Mouse (Mus musculus) liver, adult 2 months (tissue): ENCODE measurements around the gene Greb1.

Experiments used
- CTCF ChIP-seq: fragments of 200-500 bp; IDR thresholded peaks from 2 replicates; pipeline ENCODE4 v1.5.1; 2011; ENCODE audit warnings: low read depth, low read length, control low read depth
- POLR2A ChIP-seq: fragments of 200-500 bp; IDR thresholded peaks from 2 replicates; pipeline ENCODE4 v1.6.1; 2011; ENCODE audit warnings: low read length, control low read depth; ENCODE audit not compliant: insufficient read depth; ENCODE audit errors: extremely low read depth

DNA sequence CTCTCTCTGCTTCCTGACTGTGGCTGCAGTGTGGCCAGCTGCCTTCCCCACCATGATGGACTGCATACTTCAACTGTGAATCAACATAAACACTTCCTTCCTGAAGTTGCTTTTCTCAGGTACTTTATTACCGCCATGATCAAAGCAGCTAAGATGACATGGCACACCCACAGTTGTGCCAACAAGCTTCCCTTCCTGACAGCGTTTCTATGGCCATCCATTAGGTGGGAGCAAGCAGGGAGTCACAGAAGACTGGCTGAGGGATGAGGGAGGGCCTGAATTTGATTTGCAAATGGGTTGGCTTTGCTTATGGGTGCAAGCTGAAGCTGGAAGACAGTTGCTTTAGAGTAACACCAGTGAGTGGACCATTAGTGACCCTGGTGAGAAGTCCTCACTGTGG, 49.1 kb upstream of the Greb1 start:
- TF ChIP-seq CTCF (no peak), POLR2A (no peak)
